Comparison of ENCODE assay signal across 13 mouse cellular contexts in genomic region chr12:25323171-25323570, GRCm38 (mm10).
DNase-seq lines count a peak whose midpoint lies in the region.
"Had no signal": no experiment of that assay in that cellular context is flagged by ENCODE, and none has a peak within 500 bp of the region (broad histone marks: within the 10 kb centered on the region; RNA-seq: fewer than 3 reads in every experiment).

No protein-coding gene starts in this region.

- peak; percentile 64 to 85 for DNase-seq in adrenal gland, adult (ENCODE audit: inconsistent age in 2 of 2, low spot score in 1 of 2)
- no peak for DNase-seq in adrenal gland, postnatal 10 days
- peak; percentile 52 for DNase-seq in adrenal gland, adult 8-10 months
- no peak for DNase-seq in adrenal gland, postnatal 4 days (ENCODE audit: low spot score in 2 of 2)
- peak; percentile 46 to 52 for DNase-seq in adrenal gland, postnatal 36 days
- DNase-seq: B cell, adult 2 months; cerebellum, adult 11 months; cerebellum, adult 18-20 months; cerebellum, adult 8-10 months; cerebellum, adult 9-11 months; cerebellum, postnatal 14 days; cerebellum, postnatal 36 days; embryo, embryonic 11 days had no signal

Comparison
In these comparisons a context has a peak if more than half of its experiments do, and no peak if none do; other contexts are left out.
1. DNase-seq: peak in adrenal gland, adult (2 of 2), adrenal gland, adult 8-10 months (single experiment) and adrenal gland, postnatal 36 days (2 of 2); none in adrenal gland, postnatal 10 days (single experiment) and adrenal gland, postnatal 4 days (0 of 2).